Mouse (Mus musculus): Measurements from ENCODE around the gene Ddx39b. TPM values are rescaled to one million over a fixed set of nuclear protein-coding genes. Genes with fewer than 3 reads are reported as not detected.

Gene Ddx39b
- polyA plus RNA-seq (2012; rRNA removed): 382 and 400 TPM in 2 replicates

DNA sequence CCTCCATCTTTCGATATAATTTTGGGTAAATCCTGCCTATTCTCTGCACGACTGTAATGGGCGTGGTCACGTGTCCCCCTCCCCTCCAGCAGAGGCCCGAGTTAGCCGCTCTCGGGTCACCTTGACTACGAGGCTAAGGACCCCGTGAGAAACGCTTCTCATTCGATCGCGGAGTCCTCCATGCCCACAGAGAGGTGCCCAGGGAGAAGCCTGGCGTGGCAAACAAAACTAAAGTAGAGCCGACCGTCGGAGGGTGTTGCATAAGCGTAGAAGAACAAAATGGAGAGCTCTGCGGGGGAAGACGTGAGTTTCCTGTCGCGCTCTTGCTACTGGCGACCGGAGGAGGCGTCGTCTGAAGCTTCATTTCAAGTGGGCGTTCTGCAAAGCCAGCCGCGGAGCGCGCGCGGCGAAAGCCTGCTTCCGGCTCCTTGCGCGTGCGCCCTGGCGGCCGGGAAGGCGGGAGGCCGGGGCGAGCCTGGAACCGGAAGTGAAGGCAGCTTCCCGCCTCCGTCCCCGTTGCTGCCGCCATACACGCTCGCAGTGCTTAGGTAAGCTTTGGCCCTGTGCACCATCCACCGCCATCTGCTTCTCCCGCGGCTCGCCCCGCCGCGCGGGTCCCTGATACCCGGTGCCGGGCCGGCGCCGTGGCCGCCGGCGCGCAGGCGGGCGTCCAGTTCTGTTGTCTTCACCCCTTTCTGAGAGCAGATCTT lies at the start of gene Ddx39b:
Gene Ddx39b (plus strand): TSS at position 442 of the 710 bp plus-strand sequence.
- peaks cover 12% of the 10 kb centered on the region; the same call in 1 of the 2 replicates for H3K4me1 ChIP-seq (ENCODE audit: control insufficient read depth, insufficient read depth, low read length)
- H3K4me3 ChIP-seq (ENCODE audit: insufficient read depth, low read length): peak within 1 kb of the TSS; percentile 94
- TF ChIP-seq POLR2A (IDR thresholded peaks at IDR 0.05; ENCODE audit: extremely low read depth, insufficient read depth, low read length) (peak; percentile 85), CTCF (IDR thresholded peaks at IDR 0.05; ENCODE audit: extremely low read depth, insufficient read depth, low read length) (no peak)
- H3K27ac ChIP-seq (ENCODE audit: insufficient read depth, low read length): peak within 1 kb of the TSS; percentile 95

GRCm38 (mm10) chr17:35192924-35193323 lies 48.6 kb upstream of the Ddx39b start:
- TF ChIP-seq CTCF (IDR thresholded peaks at IDR 0.05; ENCODE audit: extremely low read depth, insufficient read depth, low read length): no peak
- TF ChIP-seq POLR2A (IDR thresholded peaks at IDR 0.05; ENCODE audit: extremely low read depth, insufficient read depth, low read length): no peak
- Histone ChIP-seq H3K27ac (ENCODE audit: insufficient read depth, low read length) (no peak overlapping the region), H3K4me3 (ENCODE audit: insufficient read depth, low read length) (no peak overlapping the region), H3K4me1 (ENCODE audit: control insufficient read depth, insufficient read depth, low read length) (no peaks in the 10 kb centered on the region)

GRCm38 (mm10) chr17:35193881-35194843 lies 47.4 kb upstream of the Ddx39b start, which contains the start of gene Ltb:
Ltb (plus strand) TSS chr17:35194439.
- H3K4me1 ChIP-seq (ENCODE audit: control insufficient read depth, insufficient read depth, low read length): no peaks in the 10 kb centered on the region
- TF ChIP-seq POLR2A (IDR thresholded peaks at IDR 0.05; ENCODE audit: extremely low read depth, insufficient read depth, low read length): no peak
- no peak for TF ChIP-seq CTCF (IDR thresholded peaks at IDR 0.05; ENCODE audit: extremely low read depth, insufficient read depth, low read length)
- H3K27ac ChIP-seq (ENCODE audit: insufficient read depth, low read length): no peak within 1 kb of the TSS
- no peak within 1 kb of the TSS for H3K4me3 ChIP-seq (ENCODE audit: insufficient read depth, low read length)

DNA sequence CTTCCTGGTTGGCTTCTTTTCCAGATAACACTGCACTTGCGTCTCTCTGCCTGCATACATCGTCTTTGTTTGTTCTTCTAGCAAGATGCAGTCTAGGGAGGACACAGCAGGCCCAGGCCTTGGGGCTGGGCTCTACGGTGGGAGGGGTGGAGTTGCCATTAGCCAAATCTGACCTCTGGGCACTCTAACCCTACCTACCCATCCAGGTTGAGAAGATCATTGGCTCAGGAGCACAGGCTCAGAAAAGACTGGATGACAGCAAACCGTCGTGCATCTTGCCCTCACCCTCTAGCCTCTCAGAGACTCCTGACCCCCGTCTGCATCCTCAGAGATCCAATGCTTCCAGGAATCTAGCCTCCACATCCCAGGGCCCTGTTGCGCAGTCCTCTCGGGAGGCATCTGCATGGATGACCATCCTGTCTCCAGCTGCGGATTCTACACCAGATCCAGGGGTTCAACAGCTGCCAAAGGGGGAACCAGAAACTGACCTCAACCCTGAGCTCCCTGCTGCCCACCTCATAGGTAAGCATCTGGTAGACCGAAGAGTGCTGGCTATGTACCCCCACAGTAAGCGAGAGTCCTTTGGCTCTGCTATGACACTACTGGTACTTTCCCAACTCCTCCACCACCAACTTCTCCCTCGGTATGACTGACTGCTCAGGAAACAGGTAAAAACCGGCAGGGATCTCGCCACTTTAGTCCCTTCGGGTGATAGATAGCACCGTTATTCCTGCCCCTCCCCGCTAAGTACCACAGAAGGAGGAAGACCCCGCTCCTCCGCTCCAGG lies 46.5 kb upstream of the Ddx39b start:
- no peaks in the 10 kb centered on the region for H3K4me1 ChIP-seq (ENCODE audit: control insufficient read depth, insufficient read depth, low read length)
- no peak overlapping the region for H3K27ac ChIP-seq (ENCODE audit: insufficient read depth, low read length)
- TF ChIP-seq CTCF (IDR thresholded peaks at IDR 0.05; ENCODE audit: extremely low read depth, insufficient read depth, low read length): no peak
- no peak overlapping the region for H3K4me3 ChIP-seq (ENCODE audit: insufficient read depth, low read length)

- H3K4me1 ChIP-seq (ENCODE audit: control insufficient read depth, insufficient read depth, low read length): no peaks in the 10 kb centered on the region
- TF ChIP-seq POLR2A (IDR thresholded peaks at IDR 0.05; ENCODE audit: extremely low read depth, insufficient read depth, low read length): no peak
- TF ChIP-seq CTCF (IDR thresholded peaks at IDR 0.05; ENCODE audit: extremely low read depth, insufficient read depth, low read length): peak; percentile 56
- 0 out of 2 replicates have a peak overlapping the region, but pooled peaks have one; percentile 13 for H3K4me3 ChIP-seq (ENCODE audit: insufficient read depth, low read length)
- H3K27ac ChIP-seq (ENCODE audit: insufficient read depth, low read length): no peak overlapping the region
Observed at GRCm38 (mm10) chr17:35195631-35196320, 45.8 kb upstream of the Ddx39b start.

- no peak overlapping the region for H3K27ac ChIP-seq (ENCODE audit: insufficient read depth, low read length)
- TF ChIP-seq POLR2A (IDR thresholded peaks at IDR 0.05; ENCODE audit: extremely low read depth, insufficient read depth, low read length): no peak
- no peak for TF ChIP-seq CTCF (IDR thresholded peaks at IDR 0.05; ENCODE audit: extremely low read depth, insufficient read depth, low read length)
- H3K4me3 ChIP-seq (ENCODE audit: insufficient read depth, low read length): no peak overlapping the region
- H3K4me1 ChIP-seq (ENCODE audit: control insufficient read depth, insufficient read depth, low read length): no peaks in the 10 kb centered on the region
Observed at GRCm38 (mm10) chr17:35196321-35196641, 45.3 kb upstream of the Ddx39b start.

DNA sequence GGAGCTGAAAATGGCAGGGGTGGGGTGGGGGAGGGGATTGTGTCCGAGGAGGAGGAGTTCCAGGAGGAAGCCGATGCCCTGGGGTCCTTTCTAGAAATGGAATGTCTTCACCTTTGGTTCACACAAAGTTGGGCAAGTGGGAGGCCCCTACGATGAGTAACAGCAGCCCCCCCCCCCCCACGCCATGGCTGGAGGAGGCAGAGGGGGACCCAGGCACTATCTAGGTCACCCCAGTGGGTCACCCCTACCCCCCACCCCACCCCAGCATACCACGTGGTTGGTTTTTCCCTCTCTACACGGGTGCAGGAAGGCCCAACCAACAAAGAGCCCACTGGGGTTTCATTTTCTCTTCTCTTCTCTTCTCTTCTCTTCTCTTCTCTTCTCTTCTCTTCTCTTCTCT lies 44.4 kb upstream of the Ddx39b start:
- no peaks in the 10 kb centered on the region for H3K4me1 ChIP-seq (ENCODE audit: control insufficient read depth, insufficient read depth, low read length)
- H3K27ac ChIP-seq (ENCODE audit: insufficient read depth, low read length): no peak overlapping the region
- H3K4me3 ChIP-seq (ENCODE audit: insufficient read depth, low read length): no peak overlapping the region
- no peak for TF ChIP-seq CTCF (IDR thresholded peaks at IDR 0.05; ENCODE audit: extremely low read depth, insufficient read depth, low read length)
- no peak for TF ChIP-seq POLR2A (IDR thresholded peaks at IDR 0.05; ENCODE audit: extremely low read depth, insufficient read depth, low read length)

- Histone ChIP-seq H3K4me1 (ENCODE audit: control insufficient read depth, insufficient read depth, low read length) (no peaks in the 10 kb centered on the region), H3K27ac (ENCODE audit: insufficient read depth, low read length) (no peak overlapping the region), H3K4me3 (ENCODE audit: insufficient read depth, low read length) (no peak overlapping the region)
- TF ChIP-seq CTCF (IDR thresholded peaks at IDR 0.05; ENCODE audit: extremely low read depth, insufficient read depth, low read length): no peak
Observed at GRCm38 (mm10) chr17:35198029-35198428, 43.5 kb upstream of the Ddx39b start.

- no peaks in the 10 kb centered on the region for H3K4me1 ChIP-seq (ENCODE audit: control insufficient read depth, insufficient read depth, low read length)
- no peak for TF ChIP-seq CTCF (IDR thresholded peaks at IDR 0.05; ENCODE audit: extremely low read depth, insufficient read depth, low read length)
- no peak overlapping the region for H3K27ac ChIP-seq (ENCODE audit: insufficient read depth, low read length)
- no peak overlapping the region for H3K4me3 ChIP-seq (ENCODE audit: insufficient read depth, low read length)
Observed at GRCm38 (mm10) chr17:35198946-35199345, 42.6 kb upstream of the Ddx39b start.

Data from cortical plate, adult 2 months (tissue).